Mouse (Mus musculus) midbrain, embryonic 14.5 days (tissue): ENCODE measurements around the gene Olfr963. TPM values are rescaled to one million over a fixed set of nuclear protein-coding genes. Genes with fewer than 3 reads are reported as not detected.

ENCODE experiments used
- ATAC-seq: fragments of 200-750 bp; cut with Nextera tagmentation; 2 replicates; pipeline ENCODE4 v1.8.0; 2017; ENCODE audit warnings: moderate number of reproducible peaks, moderate library complexity; ENCODE audit not compliant: low FRiP score, low TSS enrichment
- DNase-seq: peaks from one replicate; pipeline ENCODE4 v3.0.0-alpha.2; 2015
- H3K27ac ChIP-seq: fragments of 300-500 bp; sonication (generic); replicated peaks from 2 replicates; pipeline ENCODE4 v1.5.1; 2014; ENCODE audit warnings: mild to moderate bottlenecking, low read depth, low read length, moderate library complexity
- H3K27me3 ChIP-seq: fragments of 300-500 bp; sonication (generic); 2 replicates; pipeline ENCODE4 v1.6.1; 2014; ENCODE audit warnings: low read length, control low read depth, mixed read lengths; ENCODE audit not compliant: control insufficient read depth, insufficient read depth
- H3K36me3 ChIP-seq: fragments of 300-500 bp; sonication (generic); 2 replicates; pipeline ENCODE4 v1.6.1; 2014; ENCODE audit warnings: low read length, control low read depth; ENCODE audit not compliant: control insufficient read depth, insufficient read depth
- H3K4me1 ChIP-seq: fragments of 300-500 bp; sonication (generic); 2 replicates; pipeline ENCODE4 v1.6.1; 2014; ENCODE audit warnings: mild to moderate bottlenecking, antibody characterized with exemption, low read length, control low read depth; ENCODE audit not compliant: control insufficient read depth, insufficient read depth
- H3K4me2 ChIP-seq: fragments of 300-500 bp; sonication (generic); 2 replicates; pipeline ENCODE4 v1.6.1; 2014; ENCODE audit warnings: mild to moderate bottlenecking, low read length, moderate library complexity
- H3K4me3 ChIP-seq: fragments of 300-500 bp; sonication (generic); replicated peaks from 2 replicates; pipeline ENCODE4 v1.5.1; 2014; ENCODE audit warnings: low read depth, low read length
- H3K9ac ChIP-seq: fragments of 300-500 bp; sonication (generic); replicated peaks from 2 replicates; pipeline ENCODE4 v1.6.1; 2014; ENCODE audit warnings: mild to moderate bottlenecking, low read length, moderate library complexity
- H3K9me3 ChIP-seq: fragments of 300-500 bp; sonication (generic); 2 replicates; pipeline ENCODE4 v1.6.1; 2016; ENCODE audit warnings: low read length, control low read depth, mixed read lengths; ENCODE audit not compliant: control insufficient read depth
- WGBS: fragments of 180-500 bp; shearing (Covaris S2); extraction: QIAGEN DNeasy Blood & Tissue Kit; methylation state at CpG from one replicate; pipeline ENCODE4 v1.1.7; 2014; 5-methylcytosine and 5-hydroxymethylcytosine counted together
- polyA plus RNA-seq: library from polyadenylated mRNA; unstranded; fragments of >200 nt; fragmentation: Nextera tagmentation; extraction: Ambion mirVana; gene quantifications from 2 replicates; pipeline ENCODE4 v1.2.1, GENCODE M21; 2014

Gene Olfr963
- polyA plus RNA-seq, result not detected in 2 replicates

GRCm38 (mm10) chr9:39666905-39667304, at the start of gene Olfr963:
Olfr963 (plus strand) TSS chr9:39667205.
- ATAC-seq (no peak), DNase-seq (no peak)
- Histone ChIP-seq H3K4me2 (no peak within 1 kb of the TSS), H3K4me1 (no peaks in the 10 kb centered on the region), H3K27me3 (no peaks in the 10 kb centered on the region), H3K9me3 (no peaks in the 10 kb centered on the region), H3K4me3 (no peak within 1 kb of the TSS), H3K27ac (no peak within 1 kb of the TSS), H3K36me3 (no peaks in the 10 kb centered on the region), H3K9ac (no peak within 1 kb of the TSS)
- WGBS, result 92% methylated on average over 1 of the region's 1 CpGs

GRCm38 (mm10) chr9:39621073-39621472, 45.9 kb upstream of the Olfr963 start, which contains the start of gene Olfr960:
Olfr960 (plus strand) TSS chr9:39621373.
- 60% methylated on average over 1 of the region's 1 CpGs for WGBS
- Histone ChIP-seq H3K36me3 (no peaks in the 10 kb centered on the region), H3K4me3 (no peak within 1 kb of the TSS), H3K9me3 (no peaks in the 10 kb centered on the region), H3K4me2 (no peak within 1 kb of the TSS), H3K27ac (no peak within 1 kb of the TSS), H3K9ac (no peak within 1 kb of the TSS), H3K27me3 (no peaks in the 10 kb centered on the region), H3K4me1 (no peaks in the 10 kb centered on the region)
- DNase-seq (no peak), ATAC-seq (no peak)

- Histone ChIP-seq H3K9ac (no peak overlapping the region), H3K27me3 (no peaks in the 10 kb centered on the region), H3K36me3 (no peaks in the 10 kb centered on the region), H3K4me2 (no peak overlapping the region), H3K27ac (no peak overlapping the region), H3K9me3 (no peaks in the 10 kb centered on the region), H3K4me3 (no peak overlapping the region), H3K4me1 (no peaks in the 10 kb centered on the region)
- ATAC-seq, result no peak
- DNase-seq, result no peak
- 93% methylated on average over 3 of the region's 3 CpGs for WGBS
Observed at GRCm38 (mm10) chr9:39623783-39624182, 43.2 kb upstream of the Olfr963 start.

GRCm38 (mm10) chr9:39624711-39625110, 42.3 kb upstream of the Olfr963 start:
- H3K4me1 ChIP-seq, result no peaks in the 10 kb centered on the region
- WGBS, result 88% methylated on average over 2 of the region's 2 CpGs
- no peak overlapping the region for H3K9ac ChIP-seq
- no peak for ATAC-seq
- no peak overlapping the region for H3K4me3 ChIP-seq
- no peak for DNase-seq
- no peak overlapping the region for H3K27ac ChIP-seq
- no peaks in the 10 kb centered on the region for H3K36me3 ChIP-seq
- no peaks in the 10 kb centered on the region for H3K27me3 ChIP-seq
- no peaks in the 10 kb centered on the region for H3K9me3 ChIP-seq
- no peak overlapping the region for H3K4me2 ChIP-seq

- Histone ChIP-seq H3K36me3 (no peaks in the 10 kb centered on the region), H3K4me2 (no peak overlapping the region), H3K9ac (no peak overlapping the region), H3K9me3 (no peaks in the 10 kb centered on the region), H3K27me3 (no peaks in the 10 kb centered on the region), H3K27ac (no peak overlapping the region), H3K4me1 (no peaks in the 10 kb centered on the region), H3K4me3 (no peak overlapping the region)
- ATAC-seq, result no peak
- DNase-seq, result no peak
- 93% methylated on average over 2 of the region's 2 CpGs for WGBS
Observed at GRCm38 (mm10) chr9:39629069-39629468, 37.9 kb upstream of the Olfr963 start.

- Histone ChIP-seq H3K9me3 (no peaks in the 10 kb centered on the region), H3K27me3 (no peaks in the 10 kb centered on the region), H3K9ac (no peak overlapping the region), H3K36me3 (no peaks in the 10 kb centered on the region), H3K27ac (peak overlapping the region; percentile 80), H3K4me1 (no peaks in the 10 kb centered on the region), H3K4me3 (no peak overlapping the region), H3K4me2 (no peak overlapping the region)
- WGBS, result 21% methylated on average over 4 of the region's 4 CpGs
- ATAC-seq (peak; percentile 62; the same call in 1 of the 2 replicates), DNase-seq (peak; percentile 76)
Observed at GRCm38 (mm10) chr9:39633913-39634594, 33.0 kb upstream of the Olfr963 start.

- Histone ChIP-seq H3K4me2 (no peak within 1 kb of the TSS), H3K4me1 (no peaks in the 10 kb centered on the region), H3K9me3 (no peaks in the 10 kb centered on the region), H3K9ac (no peak within 1 kb of the TSS), H3K4me3 (no peak within 1 kb of the TSS), H3K27me3 (no peaks in the 10 kb centered on the region), H3K36me3 (no peaks in the 10 kb centered on the region), H3K27ac (no peak within 1 kb of the TSS)
- DNase-seq (no peak), ATAC-seq (no peak)
Observed at GRCm38 (mm10) chr9:39644785-39645184, 22.2 kb upstream of the Olfr963 start, which contains the start of gene Olfr961. Olfr961 (plus strand) TSS chr9:39645085.

- no peak for ATAC-seq
Observed at GRCm38 (mm10) chr9:39647382-39647781, 19.6 kb upstream of the Olfr963 start.

GRCm38 (mm10) chr9:39654756-39655396, 12.1 kb upstream of the Olfr963 start:
- Histone ChIP-seq H3K9ac (no peak overlapping the region), H3K9me3 (no peaks in the 10 kb centered on the region), H3K4me1 (no peaks in the 10 kb centered on the region), H3K27me3 (no peaks in the 10 kb centered on the region), H3K4me2 (no peak overlapping the region), H3K36me3 (no peaks in the 10 kb centered on the region), H3K4me3 (no peak overlapping the region), H3K27ac (0 out of 2 replicates have a peak overlapping the region, but pooled peaks have one; percentile 52)
- DNase-seq, result peak; percentile 70
- ATAC-seq, result no peak
- WGBS, result 54% methylated on average over 6 of the region's 6 CpGs

More at GRCm38 (mm10) chr9:39647382-39647781, 19.6 kb upstream of the Olfr963 start:
- H3K4me1 ChIP-seq, result no peaks in the 10 kb centered on the region
- H3K4me2 ChIP-seq, result no peak overlapping the region
- no peaks in the 10 kb centered on the region for H3K9me3 ChIP-seq
- H3K4me3 ChIP-seq, result no peak overlapping the region
- H3K27ac ChIP-seq, result no peak overlapping the region
- WGBS, result 92% methylated on average over 4 of the region's 4 CpGs
- H3K36me3 ChIP-seq, result no peaks in the 10 kb centered on the region
- H3K9ac ChIP-seq, result no peak overlapping the region
- no peak for DNase-seq
- no peaks in the 10 kb centered on the region for H3K27me3 ChIP-seq
